Mouse (Mus musculus) c-Kit-positive CD71-negative TER-119-negative erythroid progenitor cells, embryonic 14.5 days (primary cell): ENCODE results near the gene Arsa.
"Not testable (repeated sequence)": the region's sequence is repeated elsewhere in the genome, so short reads cannot be mapped to it uniquely, and the experiment has no call there.

Source experiments
- DNase-seq: peaks from one replicate; pipeline ENCODE4 v3.0.0-alpha.2; 2013; ENCODE audit warnings: low read depth

Arsa gene

GRCm38 (mm10) chr15:89453865-89454478 lies 23.3 kb downstream of the Arsa start, which contains the start of gene Mapk8ip2:
Gene Mapk8ip2 (plus strand): TSS chr15:89453913.
- DNase-seq = no peak

GRCm38 (mm10) chr15:89452906-89453864 lies 24.0 kb downstream of the Arsa start:
- DNase-seq = peak; percentile 69

- DNase-seq = no peak
Observed at GRCm38 (mm10) chr15:89442486-89443070, 34.6 kb downstream of the Arsa start.

GRCm38 (mm10) chr15:89435878-89436277 lies 41.3 kb downstream of the Arsa start:
- no peak for DNase-seq

GRCm38 (mm10) chr15:89434136-89434535 lies 43.1 kb downstream of the Arsa start:
- DNase-seq = no peak

GRCm38 (mm10) chr15:89432946-89433345 lies 44.3 kb downstream of the Arsa start:
- DNase-seq = no peak

- no peak for DNase-seq
Observed at GRCm38 (mm10) chr15:89431806-89432205, 45.4 kb downstream of the Arsa start.

- no peak for DNase-seq
Observed at GRCm38 (mm10) chr15:89431271-89431670, 46.0 kb downstream of the Arsa start.

GRCm38 (mm10) chr15:89430771-89431170 lies 46.5 kb downstream of the Arsa start:
- DNase-seq = not testable (repeated sequence)

GRCm38 (mm10) chr15:89430341-89430740 lies 46.9 kb downstream of the Arsa start:
- DNase-seq = no peak

- DNase-seq = peak; percentile 87
Observed at GRCm38 (mm10) chr15:89429352-89430221, 47.6 kb downstream of the Arsa start, which contains the start of the genes C730034F03Rik, Gm44502 and Chkb. Gene C730034F03Rik (plus strand): TSS chr15:89429589. Gene Gm44502 (minus strand): TSS chr15:89429696. Gene Chkb (minus strand): TSS chr15:89429908.

GRCm38 (mm10) chr15:89428821-89429351 lies 48.3 kb downstream of the Arsa start:
- no peak for DNase-seq

GRCm38 (mm10) chr15:89428136-89428790 lies 49.0 kb downstream of the Arsa start:
- DNase-seq = no peak

- DNase-seq = no peak
Observed at GRCm38 (mm10) chr15:89426716-89427115, 50.5 kb downstream of the Arsa start.

- no peak for DNase-seq
Observed at GRCm38 (mm10) chr15:89425711-89426121, 51.5 kb downstream of the Arsa start, which contains the start of gene Cpt1b. Gene Cpt1b (minus strand): TSS chr15:89425863.

GRCm38 (mm10) chr15:89424621-89425020 lies 52.6 kb downstream of the Arsa start:
- no peak for DNase-seq
